ENCODE assay signal across 18 mouse cellular contexts in genomic region chr11:59486222-59486621, GRCm38 (mm10). TPM values are rescaled to one million over a fixed set of nuclear protein-coding genes. Genes with fewer than 3 reads are reported as not detected.
"Had no signal": no experiment of that assay in that cellular context is flagged by ENCODE, and none has a peak within 500 bp of the region (broad histone marks: within the 10 kb centered on the region; RNA-seq: fewer than 3 reads in every experiment).

No protein-coding gene starts in this region.

- H3K27ac ChIP-seq: midbrain, embryonic 10.5 days; midbrain, embryonic 12.5 days; neural tube, embryonic 13.5 days; neural tube, embryonic 15.5 days had no signal

- H3K4me2 ChIP-seq: lung, embryonic 14.5 days; midbrain, embryonic 12.5 days; neural tube, embryonic 13.5 days; neural tube, embryonic 15.5 days had no signal

- ATAC-seq: midbrain, embryonic 16.5 days had no signal

- H3K4me3 ChIP-seq: midbrain, embryonic 10.5 days; midbrain, embryonic 12.5 days; myocyte; neural tube, embryonic 13.5 days; neural tube, embryonic 15.5 days had no signal

- H3K9me3 ChIP-seq: midbrain, embryonic 10.5 days; midbrain, embryonic 12.5 days; neural tube, embryonic 13.5 days; neural tube, embryonic 15.5 days had no signal

- H3K9ac ChIP-seq: lung, embryonic 14.5 days; midbrain, embryonic 12.5 days; neural tube, embryonic 13.5 days; neural tube, embryonic 15.5 days had no signal

- DNase-seq: lung, adult 18-20 months; lung, embryonic 14.5 days; lung, postnatal 10 days; lung, postnatal 4 days; midbrain, embryonic 14.5 days; retina, postnatal 1 day; right cerebral cortex, postnatal 14 days; spleen, adult 18-20 months; thymus, adult 2 months; thymus, postnatal 25 days; thymus, postnatal 4 days had no signal

- H3K4me1 ChIP-seq: midbrain, embryonic 10.5 days; midbrain, embryonic 12.5 days; neural tube, embryonic 13.5 days; neural tube, embryonic 15.5 days had no signal

- H3K27me3 ChIP-seq: midbrain, embryonic 12.5 days; neural tube, embryonic 13.5 days; neural tube, embryonic 15.5 days had no signal

RNA-seq across cellular contexts. Expression of gene Nlrp3, which starts 55.1 kb away (rescaled TPM):
- total RNA-seq: megakaryocyte-erythroid progenitor cell, adult 5-6 weeks had no signal
- polyA plus RNA-seq: midbrain, embryonic 14.5 days had no signal
